7 mouse cellular contexts compared by ENCODE assay signal in the genomic region with DNA sequence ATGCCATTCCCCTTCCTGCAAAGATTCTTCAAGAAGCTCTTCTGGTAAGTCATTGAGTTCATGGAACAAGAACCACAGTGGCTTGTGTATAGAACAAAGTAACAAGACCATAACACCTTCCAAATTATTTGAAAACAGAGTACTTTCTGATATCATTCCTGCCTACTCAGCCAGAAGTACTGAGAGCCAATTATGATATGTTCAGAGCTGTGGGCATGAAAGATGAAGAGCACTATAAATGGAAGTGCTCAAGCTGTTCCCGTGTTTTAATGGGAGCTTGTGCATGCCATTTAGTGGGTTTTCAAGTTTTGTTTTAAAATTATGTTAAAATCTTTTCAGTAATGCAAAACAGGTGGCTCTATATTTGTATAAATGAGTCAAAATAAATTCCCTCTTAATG.
"Had no signal": no experiment of that assay in that cellular context is flagged by ENCODE, and none has a peak within 500 bp of the region (broad histone marks: within the 10 kb centered on the region; RNA-seq: fewer than 3 reads in every experiment).

No protein-coding gene starts in this region.

- DNase-seq: liver, postnatal 0 days; lung, adult 2 months; lung, postnatal 14 days; lung, postnatal 36 days; thymus, adult 18-20 months; thymus, postnatal 14 days; thymus, postnatal 36 days had no signal
